Mouse (Mus musculus) forebrain, embryonic 15.5 days (tissue): Measurements from ENCODE around the gene Nelfb. TPM values are rescaled to one million over a fixed set of nuclear protein-coding genes. Genes with fewer than 3 reads are reported as not detected.

ENCODE experiments used
- ATAC-seq: fragments of 200-750 bp; cut with Nextera tagmentation; replicated peaks from 2 replicates; pipeline ENCODE4 v1.8.0; 2017; ENCODE audit warnings: mild to moderate bottlenecking, moderate TSS enrichment, moderate library complexity
- H3K27ac ChIP-seq: fragments of 300-500 bp; sonication (generic); replicated peaks from 2 replicates; pipeline ENCODE4 v1.5.1; 2015; ENCODE audit warnings: mild to moderate bottlenecking, inconsistent platforms
- H3K27me3 ChIP-seq: fragments of 300-500 bp; sonication (generic); 2 replicates; pipeline ENCODE4 v1.6.1; 2015; ENCODE audit warnings: inconsistent platforms
- H3K36me3 ChIP-seq: fragments of 300-500 bp; sonication (generic); 2 replicates; pipeline ENCODE4 v1.6.1; 2015; ENCODE audit warnings: mild to moderate bottlenecking, inconsistent platforms
- H3K4me1 ChIP-seq: fragments of 300-500 bp; sonication (generic); 2 replicates; pipeline ENCODE4 v1.6.1; 2015; ENCODE audit warnings: inconsistent platforms
- H3K4me2 ChIP-seq: fragments of 300-500 bp; sonication (generic); replicated peaks from 2 replicates; pipeline ENCODE4 v1.6.1; 2015; ENCODE audit warnings: mild to moderate bottlenecking, inconsistent platforms
- H3K4me3 ChIP-seq: fragments of 300-500 bp; sonication (generic); 2 replicates; pipeline ENCODE4 v1.5.1; 2015; ENCODE audit warnings: mild to moderate bottlenecking, inconsistent platforms
- H3K9ac ChIP-seq: fragments of 300-500 bp; sonication (generic); replicated peaks from 2 replicates; pipeline ENCODE4 v1.6.1; 2015; ENCODE audit warnings: mild to moderate bottlenecking, inconsistent platforms
- H3K9me3 ChIP-seq: fragments of 300-500 bp; sonication (generic); 2 replicates; pipeline ENCODE4 v1.6.1; 2016; ENCODE audit warnings: inconsistent platforms
- WGBS: fragments of 180-500 bp; shearing (Covaris S2); methylation state at CpG from one replicate; pipeline ENCODE4 v1.1.7; 2015; ENCODE audit warnings: mixed read lengths; 5-methylcytosine and 5-hydroxymethylcytosine counted together
- polyA plus RNA-seq: library from polyadenylated mRNA; unstranded; fragments of >200 nt; fragmentation: Nextera tagmentation; extraction: Ambion mirVana; gene quantifications from 2 replicates; pipeline ENCODE4 v1.2.1, GENCODE M21; 2015

Gene Nelfb
- polyA plus RNA-seq, 1 experiment from 2014 or later = 102 TPM

- Histone ChIP-seq H3K9ac (no peak within 1 kb of the TSS), H3K9me3 (no peaks in the 10 kb centered on the region), H3K4me3 (no peak within 1 kb of the TSS), H3K27ac (no peak within 1 kb of the TSS), H3K27me3 (no peaks in the 10 kb centered on the region), H3K4me2 (no peak within 1 kb of the TSS), H3K4me1 (peaks cover 15% of the 10 kb centered on the region), H3K36me3 (no peaks in the 10 kb centered on the region)
- ATAC-seq = no peak
- 64% methylated on average over 3 of the region's 3 CpGs for WGBS
Observed at GRCm38 (mm10) chr2:25214444-25214843, 3.2 kb upstream of the Nelfb start, which contains the start of gene Stpg3. TSS of gene Stpg3 (minus strand) at chr2:25214637.

- H3K27ac ChIP-seq = no peak overlapping the region
- no peak overlapping the region for H3K4me3 ChIP-seq
- peaks cover 25% of the 10 kb centered on the region for H3K4me1 ChIP-seq
- 70% methylated on average over 23 of the region's 23 CpGs for WGBS
- no peak for ATAC-seq
- no peaks in the 10 kb centered on the region for H3K27me3 ChIP-seq
- H3K9ac ChIP-seq = no peak overlapping the region
- H3K9me3 ChIP-seq = no peaks in the 10 kb centered on the region
- no peaks in the 10 kb centered on the region for H3K36me3 ChIP-seq
- no peak overlapping the region for H3K4me2 ChIP-seq
Observed at GRCm38 (mm10) chr2:25213266-25213865, 2.1 kb upstream of the Nelfb start.

GRCm38 (mm10) chr2:25210686-25211085 lies 603 bp downstream of the Nelfb start:
- under 1% methylated on average over 24 of the region's 24 CpGs for WGBS
- Histone ChIP-seq H3K4me2 (peak overlapping the region; percentile 64), H3K36me3 (peaks cover 12% of the 10 kb centered on the region), H3K4me1 (peaks cover 27% of the 10 kb centered on the region), H3K4me3 (peak overlapping the region; percentile 61), H3K9me3 (no peaks in the 10 kb centered on the region), H3K9ac (peak overlapping the region; percentile 78), H3K27ac (peak overlapping the region; percentile 81), H3K27me3 (no peaks in the 10 kb centered on the region)
- peak; percentile 47 for ATAC-seq

- no peak overlapping the region for H3K4me3 ChIP-seq
- H3K27ac ChIP-seq = no peak overlapping the region
- no peaks in the 10 kb centered on the region for H3K9me3 ChIP-seq
- WGBS = 76% methylated on average over 1 of the region's 1 CpGs
- H3K9ac ChIP-seq = no peak overlapping the region
- ATAC-seq = no peak
- no peak overlapping the region for H3K4me2 ChIP-seq
- H3K4me1 ChIP-seq = peaks cover 27% of the 10 kb centered on the region
- H3K36me3 ChIP-seq = peaks cover 40% of the 10 kb centered on the region
- no peaks in the 10 kb centered on the region for H3K27me3 ChIP-seq
Observed at GRCm38 (mm10) chr2:25207593-25207992, 3.7 kb downstream of the Nelfb start.

GRCm38 (mm10) chr2:25203631-25204214 lies 7.6 kb downstream of the Nelfb start:
- no peak overlapping the region for H3K27ac ChIP-seq
- H3K9ac ChIP-seq = no peak overlapping the region
- peaks cover 73% of the 10 kb centered on the region for H3K36me3 ChIP-seq
- peaks cover 5% of the 10 kb centered on the region for H3K4me1 ChIP-seq
- ATAC-seq = no peak; the same call in 1 of the 2 replicates
- H3K27me3 ChIP-seq = no peaks in the 10 kb centered on the region
- H3K9me3 ChIP-seq = no peaks in the 10 kb centered on the region
- H3K4me2 ChIP-seq = no peak overlapping the region
- WGBS = 62% methylated on average over 4 of the region's 4 CpGs
- no peak overlapping the region for H3K4me3 ChIP-seq

- Histone ChIP-seq H3K4me3 (no peak overlapping the region), H3K4me1 (no peaks in the 10 kb centered on the region), H3K9ac (no peak overlapping the region), H3K27me3 (peaks cover 12% of the 10 kb centered on the region), H3K36me3 (peaks cover 60% of the 10 kb centered on the region), H3K9me3 (no peaks in the 10 kb centered on the region), H3K4me2 (no peak overlapping the region), H3K27ac (no peak overlapping the region)
- ATAC-seq = no peak
- WGBS = 83% methylated on average over 2 of the region's 2 CpGs
Observed at GRCm38 (mm10) chr2:25200631-25201030, 10.7 kb downstream of the Nelfb start.

GRCm38 (mm10) chr2:25197946-25198345 lies 13.3 kb downstream of the Nelfb start:
- ATAC-seq = no peak
- no peak overlapping the region for H3K9ac ChIP-seq
- H3K27ac ChIP-seq = no peak overlapping the region
- 0 out of 2 replicates have a peak, but pooled peaks cover 3% of the 10 kb centered on the region for H3K4me1 ChIP-seq
- H3K4me3 ChIP-seq = no peak overlapping the region
- no peaks in the 10 kb centered on the region for H3K9me3 ChIP-seq
- H3K4me2 ChIP-seq = no peak overlapping the region
- peaks cover 29% of the 10 kb centered on the region for H3K27me3 ChIP-seq
- H3K36me3 ChIP-seq = peaks cover 36% of the 10 kb centered on the region

- Histone ChIP-seq H3K4me1 (0 out of 2 replicates have a peak, but pooled peaks cover 3% of the 10 kb centered on the region), H3K9ac (no peak overlapping the region), H3K27ac (no peak overlapping the region), H3K36me3 (peaks cover 29% of the 10 kb centered on the region), H3K4me3 (no peak overlapping the region), H3K4me2 (no peak overlapping the region), H3K9me3 (no peaks in the 10 kb centered on the region), H3K27me3 (peaks cover 29% of the 10 kb centered on the region)
- WGBS = 12% methylated on average over 2 of the region's 2 CpGs
- ATAC-seq = no peak
Observed at GRCm38 (mm10) chr2:25197191-25197590, 14.1 kb downstream of the Nelfb start.

- Histone ChIP-seq H3K36me3 (peaks cover 23% of the 10 kb centered on the region), H3K27ac (no peak within 1 kb of the TSS), H3K4me1 (0 out of 2 replicates have a peak, but pooled peaks cover 3% of the 10 kb centered on the region), H3K9me3 (no peaks in the 10 kb centered on the region), H3K4me3 (no peak within 1 kb of the TSS), H3K9ac (no peak within 1 kb of the TSS), H3K4me2 (no peak within 1 kb of the TSS), H3K27me3 (peaks cover 29% of the 10 kb centered on the region)
- no peak for ATAC-seq
- 15% methylated on average over 8 of the region's 8 CpGs for WGBS
Observed at GRCm38 (mm10) chr2:25196172-25196954, 14.9 kb downstream of the Nelfb start, which contains the start of gene Tor4a. TSS of gene Tor4a (minus strand) at chr2:25196886.

- 23% methylated on average over 55 of the region's 55 CpGs for WGBS
- Histone ChIP-seq H3K27me3 (peaks cover 29% of the 10 kb centered on the region), H3K4me1 (0 out of 2 replicates have a peak, but pooled peaks cover 3% of the 10 kb centered on the region), H3K9me3 (no peaks in the 10 kb centered on the region), H3K27ac (no peak overlapping the region), H3K4me2 (no peak overlapping the region), H3K4me3 (no peak overlapping the region), H3K9ac (no peak overlapping the region), H3K36me3 (peaks cover 14% of the 10 kb centered on the region)
- no peak for ATAC-seq
Observed at GRCm38 (mm10) chr2:25195211-25196156, 15.8 kb downstream of the Nelfb start.

GRCm38 (mm10) chr2:25194486-25195171 lies 16.7 kb downstream of the Nelfb start:
- Histone ChIP-seq H3K9me3 (no peaks in the 10 kb centered on the region), H3K36me3 (peaks cover 6% of the 10 kb centered on the region), H3K4me1 (0 out of 2 replicates have a peak, but pooled peaks cover 3% of the 10 kb centered on the region), H3K9ac (no peak overlapping the region), H3K4me3 (no peak overlapping the region), H3K27me3 (peaks cover 29% of the 10 kb centered on the region), H3K4me2 (no peak overlapping the region), H3K27ac (no peak overlapping the region)
- 88% methylated on average over 17 of the region's 17 CpGs for WGBS
- no peak for ATAC-seq
